Mouse (Mus musculus): ENCODE data around the gene Slc43a3.

Slc43a3 gene

DNA sequence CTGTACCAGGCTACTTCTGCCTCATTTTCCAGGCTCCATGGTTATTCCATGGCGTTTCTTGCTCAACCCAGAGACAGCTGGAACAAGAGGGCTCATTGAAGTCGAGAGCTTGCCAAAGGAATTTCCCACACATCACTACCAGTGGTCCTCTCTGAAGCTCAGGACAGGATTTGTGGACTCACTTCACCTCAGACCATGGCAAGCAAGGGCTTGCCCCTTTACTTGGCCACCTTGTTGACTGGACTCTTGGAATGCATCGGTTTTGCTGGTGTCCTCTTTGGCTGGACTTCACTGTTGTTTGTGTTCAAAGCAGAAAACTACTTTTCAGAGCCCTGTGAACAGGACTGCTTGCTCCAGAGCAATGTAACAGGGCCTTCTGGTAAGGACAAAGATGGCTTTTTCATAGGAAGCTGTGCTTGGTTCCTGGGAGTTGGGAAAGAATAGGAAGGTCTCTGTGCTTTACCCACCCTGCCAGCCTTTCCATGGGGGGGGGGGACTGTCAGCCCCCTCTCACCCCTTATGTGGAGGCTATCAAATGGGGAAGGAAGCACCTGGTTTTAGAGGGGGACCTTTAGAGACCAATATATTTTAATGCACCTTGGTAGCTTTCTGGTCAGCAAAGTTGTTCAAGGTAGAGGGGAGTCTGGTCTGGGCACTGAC, 1.2 kb downstream of the Slc43a3 start:
- peak; percentile 32 for DNase-seq (ENCODE audit: low read depth)

DNA sequence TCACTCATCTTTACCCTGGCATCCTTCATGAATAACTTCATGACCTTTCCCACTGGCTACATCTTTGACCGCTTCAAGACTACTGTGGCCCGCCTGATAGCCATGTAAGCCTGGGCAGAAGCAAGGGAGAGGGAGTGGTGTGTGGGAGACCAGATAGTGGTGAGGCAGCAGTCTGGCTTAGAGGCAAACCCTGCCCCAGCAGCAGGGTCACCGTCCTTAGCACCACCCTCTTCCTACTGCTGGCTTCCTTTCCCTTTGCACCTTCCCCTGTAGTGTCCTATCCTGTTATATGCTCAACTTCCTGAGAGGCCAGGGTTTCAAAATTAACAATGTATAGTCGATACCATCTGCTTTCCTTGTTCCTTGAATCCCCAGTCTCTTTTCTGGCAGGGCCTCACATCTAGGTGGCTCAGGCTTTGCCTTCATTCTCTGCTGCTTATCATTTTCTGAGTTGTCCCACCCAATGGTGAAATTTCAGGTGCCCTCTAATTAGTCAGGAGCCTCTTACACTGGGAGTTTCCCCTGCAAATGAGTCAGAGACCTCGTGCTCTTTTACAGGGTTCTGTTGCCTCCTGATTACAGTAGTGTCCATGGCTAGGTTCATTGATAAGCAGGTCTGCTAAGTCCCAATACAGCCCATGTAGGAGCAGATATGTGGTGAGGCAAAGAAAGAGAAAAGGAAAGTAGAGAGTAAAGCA, 2.0 kb downstream of the Slc43a3 start:
- peak; percentile 59 for DNase-seq (ENCODE audit: low read depth)

DNA sequence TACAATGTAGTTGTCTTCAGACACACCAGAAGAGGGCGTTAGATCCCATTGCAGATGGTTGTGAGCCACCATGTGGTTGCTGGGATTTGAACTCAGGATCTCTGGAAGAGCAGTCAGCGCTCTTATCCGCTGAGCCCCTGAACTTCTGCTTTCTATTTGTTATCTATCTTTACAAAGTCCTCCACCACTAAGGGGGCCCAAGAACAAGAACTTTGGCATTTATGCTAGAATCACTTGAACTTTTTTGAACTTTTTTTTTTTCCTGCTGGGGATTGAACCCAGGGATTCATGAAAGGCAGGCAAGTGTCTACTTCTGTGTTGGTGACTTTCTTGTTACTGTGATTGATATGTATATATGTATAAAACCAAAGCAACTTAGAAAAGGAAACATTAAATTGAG, 2.9 kb downstream of the Slc43a3 start:
- no peak for DNase-seq (ENCODE audit: low read depth)

DNA sequence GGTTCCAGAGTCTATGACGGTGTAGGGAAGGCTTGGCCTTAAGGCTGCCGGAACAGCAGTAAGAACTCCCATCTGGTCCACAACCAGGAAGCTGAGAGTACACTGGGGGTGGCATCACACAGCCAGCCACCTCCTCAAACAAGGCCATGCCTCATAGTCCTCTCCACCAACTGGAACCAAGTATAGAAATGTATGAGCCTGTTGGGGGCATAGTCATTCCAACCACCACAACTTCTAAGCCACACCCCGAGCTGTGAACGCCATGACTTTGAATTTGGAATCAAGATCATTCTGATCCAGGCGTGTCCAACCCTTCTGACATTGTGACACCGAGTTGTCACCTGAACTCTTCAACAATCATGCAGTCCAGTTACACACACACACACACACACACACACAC, 3.3 kb downstream of the Slc43a3 start:
- DNase-seq (ENCODE audit: low read depth): no peak

DNA sequence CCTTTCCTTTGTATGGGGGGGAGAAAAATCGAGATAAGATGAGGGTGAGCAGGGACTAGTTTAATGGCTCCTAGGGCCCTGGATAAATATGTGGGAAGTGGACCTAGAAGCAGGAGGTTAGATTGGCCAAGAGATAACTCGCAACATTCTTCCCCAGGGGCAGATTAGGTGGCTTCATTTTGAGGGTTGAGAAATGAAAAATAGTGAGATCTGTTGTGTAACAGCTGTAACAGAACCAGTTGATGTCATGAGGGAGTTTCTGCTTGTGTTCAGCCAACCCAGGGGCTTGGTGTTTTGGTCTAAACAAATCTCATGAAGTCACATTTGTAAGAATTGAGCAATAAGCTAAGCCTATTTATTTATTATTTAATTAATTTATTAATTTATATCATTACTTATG, 5.0 kb downstream of the Slc43a3 start:
- DNase-seq (ENCODE audit: low read depth): no peak

DNA sequence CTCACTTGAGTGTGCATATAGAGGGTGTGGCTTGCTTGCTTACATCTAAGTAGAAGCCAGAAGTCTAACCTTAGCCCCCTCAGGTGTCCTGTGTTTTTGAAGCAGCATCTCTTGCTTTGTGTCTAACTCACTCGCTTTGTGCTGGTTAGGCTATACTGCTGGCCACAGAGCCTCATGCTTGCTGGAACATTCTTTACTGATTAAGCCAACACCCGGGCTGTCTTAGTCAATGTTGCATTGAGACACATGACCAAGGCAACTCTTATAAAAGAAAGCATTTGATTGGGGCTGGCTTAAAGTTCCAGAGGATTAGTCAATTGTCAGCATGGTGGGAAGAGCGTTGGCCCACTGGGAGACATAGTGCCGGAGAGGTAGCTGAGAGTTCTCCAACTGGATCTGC, 5.4 kb downstream of the Slc43a3 start:
- no peak for DNase-seq (ENCODE audit: low read depth)

DNA sequence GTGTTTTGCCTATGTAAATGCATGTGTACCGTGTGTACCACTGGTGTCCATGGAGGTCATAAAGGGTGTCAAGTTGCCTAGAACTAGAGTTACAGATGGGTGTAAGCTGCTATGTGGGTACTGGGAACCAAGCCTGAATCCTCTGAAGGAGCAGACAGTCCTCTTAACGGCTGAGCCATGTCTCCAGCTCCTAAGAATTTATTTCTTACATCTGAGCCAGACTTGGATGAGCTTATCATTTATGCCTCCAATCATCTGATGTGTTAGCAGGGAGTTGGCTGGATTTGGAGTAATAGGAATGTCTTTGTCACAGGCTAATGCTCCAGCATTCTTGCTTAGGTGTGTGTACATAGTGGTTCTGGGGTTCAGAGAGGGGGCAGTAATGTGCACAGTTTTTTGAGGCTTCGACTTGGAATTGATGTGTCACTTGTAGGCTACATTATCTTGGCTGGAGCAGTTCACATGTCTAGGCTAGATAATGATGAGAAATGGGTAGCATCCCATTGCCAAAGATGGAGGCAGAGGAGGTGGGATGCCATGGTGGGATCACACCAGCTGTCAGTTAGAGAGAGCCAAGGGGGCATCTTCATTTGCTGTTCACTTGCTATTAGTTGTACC, 10.9 kb downstream of the Slc43a3 start:
- no peak for DNase-seq (ENCODE audit: low read depth)

DNA sequence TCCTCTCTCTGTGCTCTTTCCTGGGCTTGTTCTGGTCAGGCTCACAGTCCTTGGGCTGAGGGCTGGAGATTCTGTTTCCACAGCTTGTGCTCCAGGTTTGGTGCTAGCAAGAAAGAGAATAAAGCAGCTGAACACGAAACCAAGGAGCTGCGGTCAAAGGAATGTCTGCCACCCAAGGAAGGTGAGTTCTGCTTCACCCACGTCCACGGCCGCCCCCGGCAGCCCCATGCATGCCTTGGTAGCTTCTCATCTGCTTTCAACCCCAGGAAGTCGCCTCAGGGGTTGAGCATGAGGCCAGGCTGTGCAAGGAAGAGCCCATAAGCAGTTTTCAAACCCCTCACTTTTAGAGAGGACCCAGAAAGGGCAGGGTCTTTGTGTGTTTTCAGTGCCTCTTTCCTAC, 11.9 kb downstream of the Slc43a3 start:
- no peak for DNase-seq (ENCODE audit: low read depth)

DNA sequence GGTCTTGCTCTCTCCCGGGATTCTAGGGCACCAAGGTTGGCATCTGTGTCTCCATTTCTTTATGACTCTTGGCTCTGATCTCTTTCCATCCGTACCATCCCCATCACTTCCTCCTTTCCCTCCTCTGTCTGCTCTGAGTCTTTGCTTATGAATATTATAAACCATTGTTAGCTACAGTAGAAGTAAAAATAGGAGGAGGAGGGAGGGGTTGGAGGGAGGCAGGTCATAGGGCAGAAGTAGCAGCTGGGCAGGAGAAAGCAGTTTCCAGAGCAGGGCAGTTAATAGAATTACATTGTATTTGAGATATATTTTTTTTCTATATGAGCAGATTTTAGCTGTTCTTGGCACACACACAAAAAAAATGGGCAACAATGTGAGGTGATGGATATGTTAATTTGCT, 12.3 kb downstream of the Slc43a3 start:
- no peak for DNase-seq (ENCODE audit: low read depth)

DNA sequence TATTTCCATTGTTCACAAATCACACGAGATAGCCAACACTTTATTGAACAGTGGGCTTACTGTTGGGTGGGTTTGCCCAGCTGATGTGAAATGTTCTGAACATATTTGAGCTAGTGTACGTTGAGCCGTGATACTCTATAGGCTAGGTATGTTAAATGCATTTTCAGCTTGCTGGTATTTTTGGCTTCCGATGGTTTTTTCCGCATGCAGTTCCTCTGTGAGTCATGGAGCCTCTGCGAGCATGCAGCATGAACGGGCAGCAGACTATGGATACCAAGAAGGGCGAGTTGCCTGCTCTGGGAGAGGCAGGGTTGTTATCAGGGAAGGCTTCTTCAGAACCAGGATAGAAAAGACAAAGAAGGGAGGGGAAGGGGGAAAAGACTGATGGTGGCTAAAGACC, 14.6 kb downstream of the Slc43a3 start:
- no peak for DNase-seq (ENCODE audit: low read depth)

DNA sequence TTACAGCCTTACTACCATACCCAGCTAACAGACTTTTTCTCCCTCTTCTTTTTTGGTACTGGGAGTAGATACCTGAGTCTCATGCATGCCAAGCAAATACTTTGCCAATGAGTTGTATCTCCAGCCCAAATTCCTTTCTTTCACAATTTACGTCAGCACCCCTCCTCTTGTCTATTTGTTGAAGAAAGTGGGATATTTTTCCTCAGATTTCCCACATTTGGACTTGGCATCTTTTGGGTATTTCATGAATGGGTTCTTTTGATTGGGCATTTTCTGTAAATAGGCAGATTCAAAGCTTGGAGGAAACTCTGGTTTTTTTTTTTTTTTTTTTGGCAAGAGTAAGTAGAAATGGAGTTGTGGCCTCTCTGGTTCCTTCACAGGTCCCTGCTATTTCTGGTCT, 15.9 kb downstream of the Slc43a3 start:
- no peak for DNase-seq (ENCODE audit: low read depth)

DNA sequence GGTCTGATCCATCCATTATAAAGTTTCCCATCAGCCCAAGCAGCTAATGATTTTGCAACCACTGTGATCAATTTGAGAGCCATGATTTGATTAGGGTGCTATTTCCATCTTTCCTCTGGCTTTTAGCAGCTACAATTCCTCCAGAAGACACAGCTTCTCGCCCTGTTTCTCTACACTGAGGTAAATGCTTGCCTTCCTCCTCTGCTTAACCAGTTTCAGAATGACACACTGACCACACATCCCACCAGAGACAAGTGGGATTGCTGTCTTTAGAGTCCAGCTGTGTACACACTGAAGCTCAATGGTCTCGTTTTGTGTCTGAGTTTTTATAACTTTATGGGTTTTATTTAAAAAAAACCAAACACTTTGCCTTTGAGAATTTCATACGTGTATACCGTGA, 16.3 kb downstream of the Slc43a3 start:
- DNase-seq (ENCODE audit: low read depth): no peak

DNA sequence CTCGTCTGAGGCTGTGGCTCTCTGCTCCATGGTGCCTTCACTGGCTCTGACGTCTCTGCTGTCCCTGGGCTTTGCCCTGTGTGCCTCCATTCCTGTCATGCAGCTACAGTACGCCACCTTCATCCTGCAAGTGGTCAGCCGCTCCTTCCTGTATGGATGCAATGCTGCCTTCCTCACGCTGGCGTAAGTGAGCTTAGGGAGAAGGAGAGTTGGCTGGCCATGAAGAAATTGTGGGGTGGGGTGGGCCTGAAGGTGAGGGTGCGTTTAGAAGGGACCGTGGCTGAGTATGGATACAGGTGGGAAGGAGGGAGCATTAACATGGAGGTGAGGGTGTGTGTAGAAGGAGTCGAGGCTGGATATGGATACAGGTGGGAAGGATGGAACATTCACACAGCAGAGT, 19.1 kb downstream of the Slc43a3 start:
- DNase-seq (ENCODE audit: low read depth): no peak

DNA sequence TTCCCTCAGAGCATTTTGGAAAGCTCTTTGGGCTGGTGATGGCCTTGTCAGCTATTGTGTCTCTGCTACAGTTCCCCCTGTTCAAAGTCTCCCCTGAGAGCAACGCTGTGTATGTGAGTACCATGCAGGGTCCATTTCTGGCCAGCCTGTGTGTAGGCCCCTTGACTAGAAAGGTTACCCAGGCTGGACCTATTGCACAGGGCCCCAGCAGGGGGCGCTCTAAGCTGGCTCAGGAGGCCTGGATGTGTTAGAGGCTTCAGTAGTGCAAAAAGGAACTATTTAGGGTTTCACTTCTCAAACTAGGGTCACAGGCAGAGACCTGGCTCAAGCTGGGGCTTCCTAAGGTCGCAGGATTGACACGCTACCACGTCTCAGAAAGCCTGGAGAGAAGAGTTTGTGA, 19.9 kb downstream of the Slc43a3 start:
- peak; percentile 64 for DNase-seq (ENCODE audit: low read depth)

DNA sequence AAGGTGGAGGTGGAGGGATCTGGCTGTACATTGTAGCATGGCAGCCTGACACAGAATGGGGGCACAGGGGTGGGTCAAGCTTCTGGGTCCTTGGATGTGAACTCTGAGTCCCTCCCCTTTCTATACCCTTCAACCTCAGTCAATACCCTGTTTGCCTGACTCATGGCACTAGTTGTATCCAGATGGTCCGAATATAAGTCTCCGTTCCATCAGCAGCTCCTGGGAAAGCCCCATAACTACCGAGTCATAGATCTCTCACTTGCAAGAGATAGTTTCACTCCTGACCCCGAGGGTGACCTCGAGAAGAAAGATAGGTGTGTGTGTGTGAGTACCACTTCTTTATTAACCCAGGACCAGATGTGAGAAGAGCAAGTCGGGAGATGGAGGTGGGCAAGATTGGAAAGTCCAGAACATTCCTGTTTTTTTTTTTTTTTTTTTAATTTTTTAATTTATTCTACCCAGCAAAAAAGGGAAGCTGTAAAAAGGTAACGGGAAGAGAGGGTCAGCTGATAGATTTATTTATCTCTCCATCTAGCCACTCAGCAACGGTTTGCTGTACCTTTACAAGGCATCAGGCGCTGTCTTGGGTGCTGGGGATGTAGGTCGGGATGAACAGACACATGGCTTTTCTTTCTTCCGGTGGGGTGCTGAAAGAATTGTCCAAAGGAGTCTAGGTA, 22.3 kb downstream of the Slc43a3 start:
- DNase-seq (ENCODE audit: low read depth): no peak

DNA sequence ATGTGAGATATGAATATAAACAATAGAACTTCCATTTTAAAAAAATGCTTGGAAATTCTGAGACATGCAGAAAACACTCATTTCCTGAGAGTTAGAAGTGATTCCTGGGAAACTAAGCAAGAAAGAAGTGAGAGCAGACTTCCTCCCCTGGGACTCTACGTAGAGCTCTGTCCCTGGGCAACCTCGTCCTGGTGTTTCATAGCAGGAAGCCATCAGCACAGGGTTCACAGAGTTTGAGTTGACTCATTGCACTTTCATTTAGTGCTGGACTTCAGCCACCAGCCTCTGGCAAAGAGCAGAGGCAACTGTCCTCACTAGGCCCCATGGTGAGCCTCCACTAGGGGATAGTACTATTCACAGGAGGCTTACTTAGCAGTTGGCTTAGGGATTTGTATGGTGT, 24.9 kb downstream of the Slc43a3 start:
- no peak for DNase-seq (ENCODE audit: low read depth)

DNA sequence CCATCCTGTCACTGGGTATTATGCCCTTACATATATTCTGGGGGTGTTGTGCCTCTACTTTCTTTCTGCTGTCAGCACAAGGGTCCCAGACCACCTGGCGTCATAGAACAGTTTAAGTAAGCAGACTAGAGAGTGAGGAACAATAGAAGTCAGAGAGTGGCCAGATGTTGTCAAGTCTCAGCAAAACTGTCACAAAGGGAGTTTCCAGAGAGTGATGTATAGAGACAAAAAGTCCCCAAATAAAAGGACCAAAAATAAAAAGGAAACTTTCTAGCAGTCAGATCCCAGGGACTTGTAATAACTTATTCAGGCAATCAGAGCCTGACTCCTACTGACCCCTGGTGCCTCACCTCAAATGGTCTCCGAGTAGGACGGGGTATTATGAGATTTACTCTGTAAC, 25.5 kb downstream of the Slc43a3 start:
- DNase-seq (ENCODE audit: low read depth): peak; percentile 20

DNA sequence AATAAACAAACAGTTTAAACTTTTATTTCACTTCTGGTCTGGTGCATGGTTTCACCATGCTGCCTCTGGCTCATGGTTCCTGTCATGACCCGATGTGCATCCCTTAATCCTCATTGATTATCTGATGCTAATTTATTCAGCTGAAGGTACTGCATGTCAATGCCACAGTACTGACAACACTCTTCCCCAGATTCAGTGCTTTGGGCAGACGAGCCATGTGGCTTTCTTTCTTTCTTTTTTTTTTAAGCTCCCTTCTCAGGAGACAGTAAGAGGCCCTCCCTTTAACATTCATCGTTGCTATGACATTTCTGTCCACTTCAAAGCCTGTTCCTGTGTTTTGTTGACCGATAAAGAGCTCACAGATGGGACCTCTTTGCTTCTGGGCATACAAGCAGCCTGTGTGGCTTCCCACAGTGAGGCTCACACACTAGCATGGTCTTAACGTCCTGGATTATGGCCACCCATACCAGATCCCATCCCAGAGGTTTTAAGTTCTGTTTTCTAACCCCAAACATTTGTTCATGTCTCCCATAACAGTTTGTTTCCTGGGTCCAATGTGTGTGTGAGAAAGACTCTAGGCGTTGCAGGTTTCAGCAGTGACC, 26.6 kb downstream of the Slc43a3 start:
- no peak for DNase-seq (ENCODE audit: low read depth)

DNA sequence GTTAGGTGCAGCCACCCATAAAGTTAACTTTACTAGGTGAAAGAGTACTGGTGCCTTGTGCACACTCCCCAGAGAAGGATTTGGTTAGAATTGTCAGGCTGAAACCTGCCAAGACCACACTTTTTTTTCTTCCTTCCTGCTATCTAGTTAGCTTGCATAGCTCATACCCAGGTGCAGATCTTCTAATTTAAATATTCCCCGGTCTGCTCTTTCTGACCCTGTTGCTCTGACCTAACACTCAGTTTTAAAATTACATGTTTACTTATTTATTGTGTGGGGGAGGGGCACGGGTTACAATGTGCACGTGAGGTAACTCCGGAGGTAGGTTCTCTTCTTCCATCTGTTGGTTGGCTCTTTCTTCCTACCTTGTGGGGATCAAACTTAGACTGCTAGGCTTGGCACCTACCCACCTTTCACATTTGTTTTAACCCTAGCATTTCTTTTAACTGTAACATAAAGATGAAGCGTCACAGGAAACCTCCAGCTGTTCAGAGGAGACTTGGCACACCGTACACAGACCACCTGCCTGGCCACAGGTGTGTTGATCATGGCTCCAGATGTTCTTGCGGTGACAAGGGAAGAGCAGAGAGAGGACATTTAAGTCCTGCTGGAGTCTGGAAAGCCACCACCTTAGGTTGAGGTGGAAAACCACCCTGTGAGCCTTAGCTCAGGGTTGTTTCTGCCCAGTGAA, 27.9 kb downstream of the Slc43a3 start:
- DNase-seq (ENCODE audit: low read depth): peak; percentile 40

DNA sequence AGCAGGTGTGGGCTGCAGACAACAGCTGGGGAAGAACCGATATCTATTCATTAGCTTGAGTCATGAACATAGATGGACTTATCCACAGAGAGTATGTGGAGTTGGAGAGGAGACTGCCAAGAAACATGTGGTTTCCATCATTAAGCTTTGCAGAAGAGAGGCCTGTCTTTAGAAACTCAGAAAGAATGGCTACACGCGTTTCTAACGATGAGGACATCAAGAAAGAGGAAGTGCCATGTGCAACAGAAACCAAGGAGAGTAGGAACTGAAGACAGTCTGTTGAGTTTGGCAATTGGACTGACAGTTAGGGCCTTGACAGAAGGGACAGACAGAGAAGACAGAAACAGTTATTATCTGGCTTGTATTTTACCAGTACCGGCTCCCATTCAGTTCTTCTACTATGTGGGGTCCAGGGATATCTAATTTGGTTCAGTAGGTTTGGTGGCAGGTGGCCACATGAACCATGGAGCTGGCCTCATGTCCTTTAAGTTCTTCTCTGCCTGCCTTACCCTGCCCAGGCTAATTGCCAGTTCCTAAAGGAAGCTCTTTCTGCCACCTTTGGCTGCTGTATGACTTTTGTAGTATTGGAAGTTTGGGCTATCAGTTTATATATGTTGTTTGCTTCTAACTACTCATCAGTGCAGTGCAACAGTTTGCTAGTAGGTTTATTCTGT, 31.1 kb downstream of the Slc43a3 start:
- DNase-seq (ENCODE audit: low read depth): no peak

DNA sequence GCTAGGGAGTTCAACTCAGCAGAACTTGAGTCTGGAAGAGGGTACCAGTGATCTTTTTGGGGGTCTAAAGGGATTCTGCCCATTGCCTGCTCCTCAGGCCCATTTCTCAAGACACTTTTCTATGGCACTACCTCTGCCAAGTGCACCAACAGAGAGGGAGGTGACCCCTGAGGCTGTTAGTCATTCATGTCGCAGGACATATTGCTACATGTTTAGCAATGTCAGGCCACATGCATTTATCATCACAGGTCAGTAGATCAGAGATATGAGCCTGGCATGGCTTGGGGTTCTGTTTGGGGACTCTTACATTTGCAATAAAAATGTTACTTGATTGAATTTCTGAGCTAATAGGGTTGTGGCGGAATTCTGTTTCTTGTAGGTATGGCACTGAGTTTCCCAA, 39.2 kb downstream of the Slc43a3 start:
- DNase-seq (ENCODE audit: low read depth): no peak

DNA sequence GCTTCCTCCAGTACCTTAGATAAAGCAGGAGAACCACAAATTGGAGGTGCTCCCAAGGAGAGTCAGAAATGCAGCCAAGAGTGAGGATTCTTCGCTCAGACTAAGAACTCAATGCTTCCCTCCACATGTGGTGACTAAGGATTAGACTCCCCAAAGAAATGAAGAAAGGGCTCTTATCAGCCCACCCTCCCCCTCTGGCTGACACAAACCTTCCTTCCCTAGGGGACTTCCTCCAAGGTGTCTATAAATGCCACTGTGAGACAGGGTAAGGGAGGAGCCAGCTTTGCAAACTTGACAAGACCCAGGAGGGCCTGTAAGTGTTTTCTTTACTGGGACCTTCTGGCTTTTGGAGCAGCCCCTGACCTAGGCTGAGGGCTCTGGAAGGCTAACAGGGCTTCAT, 43.8 kb downstream of the Slc43a3 start, which contains the start of gene Prg2:
Gene Prg2, plus strand, starts transcription at position 274 of the 400 bp plus-strand sequence.
- DNase-seq (ENCODE audit: low read depth): no peak

Data from induced T-regulatory cell, adult 2 months (primary cell).